Comparison of ENCODE assay signal across 12 mouse cellular contexts in the genomic region with DNA sequence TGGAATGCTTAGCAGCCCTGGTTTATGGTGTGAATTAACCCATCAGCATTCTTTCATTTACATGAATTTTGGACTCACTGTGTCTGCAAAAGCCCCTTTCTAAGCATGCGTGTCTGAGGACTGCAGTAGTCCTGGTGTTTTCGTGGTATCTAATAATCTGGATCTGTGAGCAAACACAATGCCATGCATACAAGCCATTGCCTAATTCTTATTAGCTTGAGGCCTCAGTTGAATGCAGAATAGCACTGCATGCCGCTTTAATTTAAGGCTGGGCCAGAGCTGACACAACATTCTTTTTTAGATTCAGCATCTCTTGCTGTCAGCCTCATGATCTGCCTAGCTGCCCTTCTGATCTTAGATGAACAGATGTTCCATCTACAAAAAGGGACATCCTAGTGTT. TPM values are rescaled to one million over a fixed set of nuclear protein-coding genes. Genes with fewer than 3 reads are reported as not detected.
DNase-seq lines count a peak whose midpoint lies in the region; ATAC-seq and TF ChIP-seq lines count a peak whose summit lies in the region.
"Had no signal": no experiment of that assay in that cellular context is flagged by ENCODE, and none has a peak within 500 bp of the region (broad histone marks: within the 10 kb centered on the region; RNA-seq: fewer than 3 reads in every experiment).

No protein-coding gene starts in this region.

- no peaks in the 10 kb centered on the region for H3K27me3 ChIP-seq in liver, embryonic 12.5 days (replicated peaks)
- H3K27me3 ChIP-seq in liver, embryonic 11.5 days (replicated peaks; ENCODE audit: control insufficient read depth, insufficient read depth, low read length) = no peaks in the 10 kb centered on the region
- no peaks in the 10 kb centered on the region for H3K27me3 ChIP-seq in forebrain, postnatal 0 days (ENCODE audit: insufficient read depth, low read length)
- H3K27me3 ChIP-seq in midbrain, embryonic 13.5 days = no peaks in the 10 kb centered on the region
- H3K27me3 ChIP-seq: CH12.LX; embryonic facial prominence, embryonic 12.5 days had no signal

- no peaks in the 10 kb centered on the region for H3K36me3 ChIP-seq in liver, embryonic 12.5 days
- no peaks in the 10 kb centered on the region for H3K36me3 ChIP-seq in liver, embryonic 11.5 days (ENCODE audit: control insufficient read depth, insufficient read depth, low read length)
- no peaks in the 10 kb centered on the region for H3K36me3 ChIP-seq in forebrain, postnatal 0 days (ENCODE audit: insufficient read depth)
- H3K36me3 ChIP-seq in midbrain, embryonic 13.5 days = no peaks in the 10 kb centered on the region
- H3K36me3 ChIP-seq: embryonic facial prominence, embryonic 12.5 days had no signal

- no peak overlapping the region for H3K9ac ChIP-seq in liver, embryonic 12.5 days
- no peak overlapping the region for H3K9ac ChIP-seq in liver, embryonic 11.5 days (ENCODE audit: low read depth, low read length)
- peak overlapping the region; percentile 23; the same call in 1 of the 2 replicates for H3K9ac ChIP-seq in forebrain, postnatal 0 days
- H3K9ac ChIP-seq in midbrain, embryonic 13.5 days (replicated peaks) = peak overlapping the region; percentile 39; the same call in 1 of the 2 replicates
- H3K9ac ChIP-seq: embryonic facial prominence, embryonic 12.5 days had no signal

- no peaks in the 10 kb centered on the region for H3K9me3 ChIP-seq in liver, embryonic 12.5 days (replicated peaks)
- H3K9me3 ChIP-seq in liver, embryonic 11.5 days (ENCODE audit: control insufficient read depth, low read length) = no peaks in the 10 kb centered on the region
- H3K9me3 ChIP-seq in forebrain, postnatal 0 days (ENCODE audit: low read length) = no peaks in the 10 kb centered on the region
- no peaks in the 10 kb centered on the region for H3K9me3 ChIP-seq in midbrain, embryonic 13.5 days
- H3K9me3 ChIP-seq: embryonic facial prominence, embryonic 12.5 days had no signal

- DNase-seq in liver, embryonic 11.5 days (ENCODE audit: low spot score) = no peak
- DNase-seq in forebrain, postnatal 0 days = no peak
- no peak for DNase-seq in spleen, postnatal 36 days (ENCODE audit: low spot score in 2 of 2)
- DNase-seq in urinary bladder, postnatal 14 days (ENCODE audit: low spot score) = no peak
- DNase-seq in spleen, postnatal 10 days (ENCODE audit: low spot score in 2 of 2) = no peak
- DNase-seq: cerebellum, adult 11-12 months; kidney, adult 18-20 months had no signal

- 68% methylated on average over 3 of the region's 3 CpGs for WGBS in liver, embryonic 12.5 days (ENCODE audit: insufficient replicate concordance)
- 79% methylated on average over 3 of the region's 3 CpGs for WGBS in liver, embryonic 11.5 days
- 16% methylated on average over 3 of the region's 3 CpGs for WGBS in forebrain, postnatal 0 days
- WGBS in midbrain, embryonic 13.5 days = 27% methylated on average over 3 of the region's 3 CpGs

- H3K4me1 ChIP-seq in liver, embryonic 12.5 days = no peaks in the 10 kb centered on the region
- peaks cover 5% of the 10 kb centered on the region; the same call in 1 of the 2 replicates for H3K4me1 ChIP-seq in liver, embryonic 11.5 days (replicated peaks; ENCODE audit: control insufficient read depth, insufficient read depth, low read length)
- peaks cover 10% of the 10 kb centered on the region for H3K4me1 ChIP-seq in forebrain, postnatal 0 days (ENCODE audit: insufficient read depth)
- H3K4me1 ChIP-seq in midbrain, embryonic 13.5 days (replicated peaks) = peaks cover 16% of the 10 kb centered on the region

- no peak for TF ChIP-seq CTCF in forebrain, postnatal 0 days (IDR thresholded peaks at IDR 0.05; ENCODE audit: low read depth)

- no peak for ATAC-seq in liver, embryonic 12.5 days
- no peak for ATAC-seq in liver, embryonic 11.5 days (replicated peaks; ENCODE audit: low FRiP score)
- ATAC-seq in forebrain, postnatal 0 days = peak; percentile 61
- ATAC-seq in midbrain, embryonic 13.5 days = no peak

- no peak overlapping the region for H3K27ac ChIP-seq in liver, embryonic 12.5 days
- H3K27ac ChIP-seq in liver, embryonic 11.5 days (ENCODE audit: low read depth, low read length) = no peak overlapping the region
- H3K27ac ChIP-seq in forebrain, postnatal 0 days (ENCODE audit: low read depth, low read length) = peak overlapping the region; percentile 79
- H3K27ac ChIP-seq in midbrain, embryonic 13.5 days = peak overlapping the region; percentile 77
- H3K27ac ChIP-seq: embryonic facial prominence, embryonic 12.5 days; macrophage had no signal

- H3K4me3 ChIP-seq in liver, embryonic 12.5 days = no peak overlapping the region
- H3K4me3 ChIP-seq in liver, embryonic 11.5 days (ENCODE audit: low read depth, low read length) = no peak overlapping the region
- no peak overlapping the region for H3K4me3 ChIP-seq in forebrain, postnatal 0 days (ENCODE audit: low read depth, low read length)
- no peak overlapping the region for H3K4me3 ChIP-seq in midbrain, embryonic 13.5 days (replicated peaks)
- H3K4me3 ChIP-seq: embryonic facial prominence, embryonic 12.5 days had no signal

- H3K4me2 ChIP-seq in liver, embryonic 12.5 days = peak overlapping the region; percentile 11; the same call in 1 of the 2 replicates
- no peak overlapping the region for H3K4me2 ChIP-seq in liver, embryonic 11.5 days
- peak overlapping the region; percentile 9; the same call in 1 of the 2 replicates for H3K4me2 ChIP-seq in forebrain, postnatal 0 days (ENCODE audit: low read depth)
- peak overlapping the region; percentile 28 for H3K4me2 ChIP-seq in midbrain, embryonic 13.5 days (replicated peaks)
- H3K4me2 ChIP-seq: embryonic facial prominence, embryonic 12.5 days had no signal

RNA-seq across cellular contexts. Expression of a gene that starts 9.2 kb away (rescaled TPM):
- 69.3 and 69.8 TPM in 2 replicates for polyA plus RNA-seq in liver, embryonic 12.5 days (2016; fragmentation: Nextera tagmentation; extraction: Ambion mirVana)
- polyA plus RNA-seq in liver, embryonic 11.5 days (2014; fragmentation: Nextera tagmentation; extraction: Ambion mirVana) = 92.3 and 93.3 TPM in 2 replicates
- total RNA-seq in forebrain, postnatal 0 days (2014; rRNA removed) = 81.7 and 92.6 TPM in 2 replicates
- polyA plus RNA-seq in forebrain, postnatal 0 days (2015; fragmentation: Nextera tagmentation; extraction: Ambion mirVana) = 152 and 155 TPM in 2 replicates
- 169 and 170 TPM in 2 replicates for polyA plus RNA-seq in midbrain, embryonic 13.5 days (2015; fragmentation: Nextera tagmentation; extraction: Ambion mirVana)

RNA-seq across cellular contexts. Expression of a gene that starts 38.3 kb away (rescaled TPM):
- polyA plus RNA-seq in liver, embryonic 12.5 days (2016; fragmentation: Nextera tagmentation; extraction: Ambion mirVana) = not detected in 2 replicates
- 0.19 and 0.34 TPM in 2 replicates for polyA plus RNA-seq in liver, embryonic 11.5 days (2014; fragmentation: Nextera tagmentation; extraction: Ambion mirVana)
- total RNA-seq in forebrain, postnatal 0 days (2014; rRNA removed) = 27.2 and 43.0 TPM in 2 replicates
- 2.4 and 3.2 TPM in 2 replicates for polyA plus RNA-seq in forebrain, postnatal 0 days (2015; fragmentation: Nextera tagmentation; extraction: Ambion mirVana)
- 1.9 and 2.7 TPM in 2 replicates for polyA plus RNA-seq in midbrain, embryonic 13.5 days (2015; fragmentation: Nextera tagmentation; extraction: Ambion mirVana)

Comparison
In these comparisons a context has a peak if more than half of its experiments do, and no peak if none do; other contexts are left out.
1. H3K27ac ChIP-seq: peak in forebrain, postnatal 0 days (single experiment) and midbrain, embryonic 13.5 days (single experiment); none in liver, embryonic 12.5 days (single experiment) and liver, embryonic 11.5 days (single experiment).
2. H3K9ac ChIP-seq: peak in forebrain, postnatal 0 days (single experiment) and midbrain, embryonic 13.5 days (single experiment); none in liver, embryonic 12.5 days (single experiment) and liver, embryonic 11.5 days (single experiment).